Mouse (Mus musculus) cerebellum, postnatal 36 days (tissue): ENCODE measurements around the gene Npnt.

ENCODE experiments used
- DNase-seq, 2 experiments: peaks; one replicate each; pipeline ENCODE4 v3.0.0; 2021 to 2022; ENCODE audit warnings: mixed read lengths in 2 of 2

Gene Npnt

GRCm38 (mm10) chr3:132934649-132935048 lies 15.4 kb downstream of the Npnt start:
- no peak for DNase-seq

DNA sequence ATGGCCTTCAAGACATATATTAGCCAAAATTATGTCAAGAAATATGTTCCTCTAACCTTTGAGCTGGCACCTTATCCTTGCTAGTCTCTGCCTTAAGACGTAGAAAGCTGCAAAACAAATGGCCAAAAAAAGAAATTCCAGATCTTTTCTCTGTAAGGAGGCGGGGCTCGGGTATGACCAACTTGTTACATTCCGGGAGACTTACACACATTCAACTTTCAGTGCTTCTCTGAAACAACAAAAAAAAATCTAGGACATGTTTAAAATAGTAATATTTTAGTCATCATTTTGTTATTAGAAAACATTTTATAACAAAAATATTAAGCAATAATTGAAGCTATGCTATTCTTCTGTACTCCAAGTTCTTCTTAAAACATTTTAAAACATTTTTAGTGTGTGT lies 18.6 kb downstream of the Npnt start:
- no peak for DNase-seq

GRCm38 (mm10) chr3:132929866-132930265 lies 20.2 kb downstream of the Npnt start:
- DNase-seq: no peak

DNA sequence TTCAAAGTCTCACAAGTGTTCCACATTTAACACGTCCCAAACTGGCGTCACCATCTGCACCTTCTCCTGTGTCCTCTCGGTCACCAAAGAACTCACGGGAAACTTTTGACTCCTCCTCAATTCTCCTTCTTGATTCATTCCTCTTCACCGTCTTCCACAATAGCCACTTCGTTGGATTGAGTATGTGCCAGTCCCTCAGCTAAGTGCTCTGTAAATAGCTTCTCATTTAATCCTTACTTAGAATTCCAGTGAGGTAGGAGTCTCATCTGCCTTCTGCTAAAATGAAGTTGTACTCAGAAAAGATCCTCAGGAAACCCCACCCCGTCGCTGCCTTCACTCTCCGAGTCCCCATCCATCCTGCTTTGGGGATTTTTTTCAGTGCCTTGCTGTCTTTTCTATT lies 21.9 kb downstream of the Npnt start:
- no peak for DNase-seq

- no peak for DNase-seq
Measured at GRCm38 (mm10) chr3:132919798-132920197, 30.3 kb downstream of the Npnt start.

GRCm38 (mm10) chr3:132919240-132919639 lies 30.9 kb downstream of the Npnt start:
- no peak for DNase-seq

GRCm38 (mm10) chr3:132917356-132918090 lies 32.6 kb downstream of the Npnt start:
- DNase-seq: no peak

- no peak for DNase-seq
Measured at GRCm38 (mm10) chr3:132915661-132916060, 34.4 kb downstream of the Npnt start.

DNA sequence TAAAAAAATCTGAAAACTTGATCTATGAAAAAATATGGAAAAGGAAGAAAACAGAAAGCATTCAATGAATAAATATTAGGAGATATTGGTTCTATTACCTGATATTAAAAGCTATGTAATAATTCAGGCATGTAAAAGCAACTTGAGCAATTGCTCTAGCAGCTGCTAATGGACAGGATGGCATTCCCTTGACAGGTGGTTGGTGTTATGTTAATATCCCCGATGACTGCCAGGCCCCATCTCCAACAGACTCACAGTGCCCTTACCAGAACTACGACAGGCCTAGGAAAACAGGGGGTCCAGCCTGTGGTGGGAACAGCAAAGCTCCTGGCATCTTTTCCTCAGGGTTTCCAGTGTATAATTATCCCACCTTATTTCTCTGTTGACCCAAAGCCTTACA lies 37.7 kb downstream of the Npnt start:
- DNase-seq: no peak

GRCm38 (mm10) chr3:132911716-132912115 lies 38.4 kb downstream of the Npnt start:
- DNase-seq: no peak

DNA sequence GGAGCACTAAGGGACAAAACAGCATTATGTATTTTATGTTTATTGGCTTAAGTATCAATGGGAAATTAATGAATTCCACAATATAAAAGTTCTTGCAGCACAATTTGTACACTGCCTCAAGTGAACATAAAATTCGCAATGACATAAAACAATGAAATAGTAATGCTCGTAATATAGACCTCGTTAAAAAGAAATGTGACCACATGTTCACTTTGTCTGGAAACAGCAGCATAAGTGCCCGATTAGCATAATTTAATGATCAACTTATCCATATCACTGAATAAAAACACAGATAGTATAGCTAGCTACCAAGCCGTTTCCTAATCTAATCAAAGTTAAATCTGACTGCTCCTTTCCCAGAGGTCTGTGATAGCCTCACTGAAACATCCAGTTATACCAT lies 39.4 kb downstream of the Npnt start:
- DNase-seq: no peak

- no peak for DNase-seq
Measured at GRCm38 (mm10) chr3:132909736-132910135, 40.4 kb downstream of the Npnt start.

DNA sequence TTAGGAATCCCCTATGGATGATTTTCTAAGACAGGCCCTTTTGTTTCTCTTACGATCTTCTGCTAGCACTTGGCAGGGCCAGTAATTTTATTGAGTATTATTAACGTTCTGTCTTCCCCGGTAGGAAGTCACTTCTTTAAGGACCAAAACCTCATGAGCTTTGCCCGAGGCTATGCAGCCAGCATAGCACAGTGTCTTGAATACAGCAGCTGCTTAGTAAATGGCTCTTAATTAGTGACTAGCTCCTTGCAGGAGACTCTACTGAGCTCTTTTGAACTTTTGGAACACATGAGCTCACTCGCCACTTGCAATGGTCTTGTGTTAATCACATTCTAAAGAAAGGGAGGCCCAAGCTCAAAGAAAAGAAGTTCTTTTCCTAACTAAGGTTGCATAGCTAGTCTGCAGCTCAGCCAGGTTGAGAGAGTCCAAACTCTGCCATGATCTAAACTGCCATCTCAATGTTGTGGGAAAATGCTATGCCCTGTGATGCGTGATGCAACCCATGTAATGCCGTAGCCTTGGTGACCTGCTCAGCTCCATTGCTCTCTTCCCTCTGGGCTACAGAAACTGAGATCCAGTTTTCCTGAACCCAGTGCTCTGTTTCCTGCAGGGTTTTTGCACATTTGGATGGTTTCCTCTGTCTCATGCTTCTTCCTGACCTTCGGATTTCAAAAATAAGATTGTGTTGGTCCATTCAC lies 42.4 kb downstream of the Npnt start:
- no peak for DNase-seq

DNA sequence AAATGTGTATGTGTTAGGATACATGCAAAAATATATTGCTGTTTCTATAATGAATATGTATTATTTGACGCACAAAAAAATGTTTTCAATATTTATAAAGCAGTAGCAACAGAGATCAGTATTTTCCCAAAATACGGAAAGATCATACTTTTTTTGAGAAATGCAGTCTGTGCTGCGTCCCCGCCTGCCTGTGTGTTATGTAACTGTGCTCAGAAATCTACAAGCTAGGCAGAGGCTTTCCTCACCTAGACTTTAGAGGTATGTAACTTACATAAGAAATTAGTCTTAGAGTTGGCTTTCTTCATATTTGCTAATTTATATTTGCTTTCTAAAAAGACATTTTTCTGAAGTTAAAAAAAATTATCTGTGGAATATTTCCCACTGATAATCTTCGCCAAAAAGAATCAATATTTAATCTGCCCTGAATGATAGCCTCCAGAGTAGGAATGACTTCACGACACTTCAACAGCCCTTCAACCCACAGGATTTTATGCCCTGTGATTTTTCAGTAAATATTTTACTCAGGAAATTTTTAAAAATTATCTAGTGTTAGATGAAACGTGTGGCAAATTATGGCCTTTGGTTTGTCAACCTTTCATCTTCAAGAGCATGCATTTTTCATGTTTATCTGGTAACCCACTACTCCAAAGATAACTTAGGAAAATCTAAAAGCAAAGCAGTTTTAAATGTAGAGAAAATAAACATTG lies 44.7 kb downstream of the Npnt start:
- no peak for DNase-seq

DNA sequence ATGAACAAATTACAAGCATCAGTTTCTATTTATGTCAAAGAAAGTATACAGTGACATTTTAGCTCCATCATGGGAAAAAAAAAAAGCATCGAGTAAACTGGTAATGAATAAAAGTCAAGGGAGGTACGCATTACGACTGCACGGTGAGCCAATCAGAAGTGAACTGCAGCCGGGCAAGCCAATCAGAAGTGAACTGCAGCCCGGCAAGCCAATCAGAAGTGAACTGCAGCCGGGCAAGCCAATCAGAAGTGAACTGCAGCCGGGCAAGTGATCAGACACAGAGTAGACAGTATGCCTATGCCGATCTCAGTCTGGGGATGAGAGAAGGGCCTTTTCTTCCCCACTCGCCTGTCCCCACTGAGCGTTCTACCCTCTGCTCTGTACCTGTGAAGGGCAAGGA lies 46.7 kb downstream of the Npnt start:
- DNase-seq: no peak

DNA sequence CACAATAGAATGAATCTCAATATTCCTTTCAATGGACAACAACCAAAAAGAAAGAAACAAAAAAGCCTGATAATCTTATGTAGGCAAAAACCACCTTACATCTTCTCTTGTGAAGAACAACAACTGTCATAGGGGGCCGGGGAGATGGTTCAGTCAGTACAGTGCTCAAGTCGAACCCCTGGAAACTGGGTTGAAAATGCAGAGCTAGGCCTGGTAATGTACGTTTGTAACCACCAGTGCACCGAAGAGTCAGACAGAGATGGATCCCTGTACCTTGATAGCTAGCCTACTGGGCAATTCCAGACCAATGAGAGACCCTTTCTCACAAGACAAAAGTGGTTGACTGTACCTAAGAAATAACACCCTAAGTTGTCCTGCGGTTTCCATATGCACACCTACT lies 47.2 kb downstream of the Npnt start:
- no peak for DNase-seq

DNA sequence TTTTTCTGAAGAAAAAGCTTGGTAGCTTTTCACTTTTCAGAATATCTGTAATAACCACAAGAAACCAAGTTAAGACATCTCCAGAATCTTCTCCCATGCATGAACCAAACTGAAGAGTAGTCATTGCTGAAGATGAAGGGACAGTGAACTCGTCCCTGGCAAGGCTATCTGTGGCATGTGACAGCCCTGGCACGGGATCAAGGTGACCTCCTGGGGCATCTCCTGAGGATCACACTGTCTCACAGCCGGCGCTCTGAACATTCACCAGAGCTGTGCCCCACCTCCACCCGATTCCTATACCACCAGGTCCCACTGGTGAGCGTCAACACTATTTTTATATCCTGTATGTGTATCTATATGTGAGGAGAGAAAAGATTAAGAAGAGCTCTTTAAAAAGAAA lies 47.9 kb downstream of the Npnt start:
- DNase-seq: no peak

DNA sequence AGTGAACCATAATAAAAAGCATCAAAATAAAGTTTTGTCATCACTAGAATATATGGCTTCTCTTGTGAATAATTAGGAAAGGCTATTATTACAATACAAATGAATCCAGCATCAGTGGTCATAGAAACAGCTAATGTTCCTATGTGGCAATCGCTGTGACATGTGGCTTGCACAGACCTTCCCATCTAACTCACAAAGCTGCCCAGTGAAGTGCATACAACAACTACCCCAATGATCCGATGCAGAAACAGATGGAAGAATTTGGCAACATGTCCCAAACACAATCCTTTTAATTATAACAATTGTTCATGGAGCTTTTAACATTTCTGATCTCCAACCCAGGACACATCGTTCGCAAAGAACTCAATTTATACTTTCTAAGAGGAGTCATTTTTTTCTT lies 52.2 kb downstream of the Npnt start:
- DNase-seq: no peak

DNA sequence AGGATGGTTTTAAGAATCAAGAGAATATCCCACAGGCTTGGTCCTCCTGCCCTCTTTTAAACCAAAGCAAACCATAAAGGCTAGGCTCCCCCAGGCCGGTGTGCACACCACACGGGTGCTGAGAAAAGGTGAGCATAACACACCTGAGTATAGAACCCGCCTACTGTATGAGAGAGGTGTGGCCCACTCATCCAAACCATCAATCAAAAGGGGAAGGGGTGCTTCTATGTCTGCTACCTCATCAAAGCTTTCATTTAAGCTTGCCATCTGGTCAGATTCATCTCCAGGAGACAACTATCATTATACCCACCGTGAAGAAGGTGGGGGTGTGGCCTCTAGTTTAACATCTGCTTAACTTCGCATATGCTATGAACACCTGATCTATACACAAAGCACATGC lies 52.7 kb downstream of the Npnt start:
- DNase-seq: no peak

DNA sequence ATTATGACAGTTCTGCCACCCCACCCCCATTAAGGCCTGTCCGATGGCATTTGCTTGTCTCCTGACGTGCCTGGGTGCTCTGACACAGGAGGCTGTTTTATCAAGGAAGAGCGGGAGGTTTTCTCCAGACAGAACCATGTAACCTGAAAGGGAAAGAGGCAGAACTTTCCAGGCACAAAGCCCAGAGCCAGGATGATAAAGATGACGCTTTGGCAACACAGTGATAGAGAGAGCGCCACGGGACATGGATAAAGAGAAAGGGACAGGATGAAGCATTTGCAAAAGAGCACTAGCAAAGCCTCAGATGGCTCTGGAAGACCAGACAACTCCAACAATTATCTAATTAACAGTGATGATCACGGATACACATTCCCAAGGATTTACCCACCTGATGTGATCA lies 56.0 kb downstream of the Npnt start:
- DNase-seq: no peak

- DNase-seq: no peak
Measured at GRCm38 (mm10) chr3:132893676-132894075, 56.4 kb downstream of the Npnt start.

DNA sequence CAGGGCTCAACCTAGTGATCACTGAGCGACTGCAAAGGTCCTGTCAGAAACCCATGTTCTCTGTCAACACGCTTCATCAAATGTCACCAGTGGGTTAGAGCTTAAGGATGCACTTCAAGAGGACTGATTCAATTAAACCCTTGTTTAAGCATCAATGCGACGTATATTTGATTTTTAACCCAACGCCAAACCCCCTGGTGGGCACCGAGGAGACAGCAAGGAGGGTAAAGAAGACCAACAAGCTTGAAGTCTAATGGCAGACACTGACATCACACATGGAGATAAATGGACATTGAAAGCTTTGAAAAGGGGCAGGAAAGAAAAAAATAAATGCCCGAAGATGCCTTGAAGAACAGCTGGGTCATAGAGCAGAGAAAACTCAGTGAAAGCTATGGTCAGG lies 57.0 kb downstream of the Npnt start:
- DNase-seq: no peak

DNA sequence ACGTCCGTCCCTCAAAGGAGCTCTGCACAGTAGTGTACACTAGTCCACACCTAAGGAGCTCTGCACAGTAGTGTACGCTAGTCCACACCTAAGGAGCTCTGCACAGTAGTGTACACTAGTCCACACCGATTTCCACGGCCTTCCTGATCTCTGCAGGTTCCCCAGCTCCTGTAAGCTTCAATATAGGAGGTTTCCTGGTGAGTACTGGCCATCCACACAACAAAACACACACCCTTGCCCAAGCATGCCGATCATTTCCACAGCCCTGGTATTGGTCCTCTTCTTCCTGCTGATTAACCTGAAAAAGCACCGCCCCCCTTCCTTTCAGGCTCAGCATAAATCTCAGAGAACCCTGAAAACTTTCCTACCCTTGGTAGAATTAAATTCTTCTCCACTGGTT lies 57.6 kb downstream of the Npnt start:
- DNase-seq: no peak
